Mouse (Mus musculus) olfactory bulb, adult 2 months (tissue): Measurements from ENCODE around the gene Trappc1.

Experiments
- CTCF ChIP-seq: fragments of 200-500 bp; IDR thresholded peaks from 2 replicates; pipeline ENCODE4 v1.5.1; 2012; ENCODE audit warnings: low read depth, mild to moderate bottlenecking, low read length, moderate library complexity; ENCODE audit not compliant: insufficient read depth
- POLR2A ChIP-seq: fragments of 200-500 bp; IDR thresholded peaks from 2 replicates; pipeline ENCODE4 v1.6.1; 2012; ENCODE audit warnings: mild to moderate bottlenecking, low read depth, low read length, moderate library complexity; ENCODE audit not compliant: insufficient read depth

DNA sequence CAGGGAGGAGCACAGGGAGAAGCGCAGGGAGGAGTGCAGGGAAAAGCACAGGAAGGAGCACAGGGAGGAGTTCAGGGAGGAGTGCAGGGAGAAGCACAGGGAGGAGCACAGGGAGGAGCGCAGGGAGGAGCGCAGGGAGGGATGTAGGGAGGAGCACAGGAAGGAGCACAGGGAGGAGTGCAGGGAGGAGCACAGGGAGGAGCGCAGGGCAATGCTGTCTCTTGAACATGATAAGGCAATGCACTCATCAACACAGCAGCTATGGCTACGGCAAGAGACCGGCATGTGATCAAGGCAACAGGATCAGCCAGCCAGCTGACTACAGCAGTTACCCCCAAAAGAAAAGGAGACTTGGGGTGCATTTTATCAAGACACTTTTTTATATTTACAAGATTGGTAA is 7.4 kb upstream of the Trappc1 start:
- TF ChIP-seq CTCF (no peak), POLR2A (no peak)
